Mouse (Mus musculus): Measurements from ENCODE around the gene Fbl. TPM values are rescaled to one million over a fixed set of nuclear protein-coding genes. Genes with fewer than 3 reads are reported as not detected.
A peak's percentile ranks its signal among the peaks of the same experiment; 100 is the strongest.
"Not testable (repeated sequence)": the region's sequence is repeated elsewhere in the genome, so short reads cannot be mapped to it uniquely, and the experiment has no call there.

Fbl gene
- polyA plus RNA-seq (2012; rRNA removed), result 49.5 and 52.2 TPM in 2 replicates

DNA sequence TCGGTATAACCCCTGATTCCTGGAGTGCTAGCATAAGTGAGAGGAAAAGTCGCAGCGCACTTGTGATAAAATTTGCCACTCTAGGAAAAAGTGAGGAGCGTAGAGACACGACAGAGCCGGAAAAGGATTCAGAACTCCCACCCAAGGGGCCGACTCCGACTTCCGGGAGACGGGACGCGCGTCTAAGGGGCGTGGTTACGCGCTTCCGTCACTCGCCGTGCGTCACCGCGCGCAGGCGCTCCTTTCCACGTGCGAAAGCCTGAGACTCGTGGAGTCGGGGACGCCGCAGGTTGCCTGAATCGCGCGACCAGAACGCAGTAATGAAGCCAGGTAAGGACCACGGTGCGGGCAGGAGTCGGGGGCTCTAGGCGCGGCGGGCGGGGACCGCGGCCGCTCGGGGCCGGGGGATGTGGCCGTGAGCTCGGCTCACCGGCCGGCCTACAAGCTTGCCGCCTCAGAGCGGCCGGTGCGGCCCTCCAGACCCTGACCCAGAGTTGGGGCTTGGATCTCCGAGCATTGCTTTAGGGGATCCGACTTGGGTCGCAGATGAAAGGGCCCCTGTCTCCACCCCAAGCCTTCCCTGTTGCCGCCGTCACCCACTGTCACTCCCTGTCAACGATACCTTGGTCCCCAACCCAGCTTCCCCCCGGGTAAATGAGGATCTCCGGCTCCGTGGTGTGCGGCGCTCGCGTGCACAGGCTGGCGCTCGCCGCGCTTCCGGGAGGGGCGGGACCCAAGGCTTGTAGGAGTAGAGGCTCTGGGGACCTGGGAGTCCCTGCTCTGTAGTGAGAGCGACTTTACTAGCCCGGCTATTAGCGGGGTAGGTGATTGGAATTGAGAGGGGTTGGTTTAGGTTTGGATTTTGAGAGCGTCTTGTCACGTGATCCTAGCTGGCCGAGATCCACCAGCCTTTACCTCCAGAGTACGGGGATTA is at the start of gene Fbl:
Gene Fbl (plus strand): TSS at position 222 of the 934 bp plus-strand sequence.
- peak within 1 kb of the TSS; percentile 90 for H3K27ac ChIP-seq (ENCODE audit: insufficient read depth, low read length)
- peaks cover 7% of the 10 kb centered on the region for H3K4me1 ChIP-seq (ENCODE audit: control insufficient read depth, insufficient read depth, insufficient read length)
- H3K36me3 ChIP-seq (ENCODE audit: control insufficient read depth, insufficient read depth, low read length), result no peaks in the 10 kb centered on the region
- under 1% methylated on average over 80 of the region's 80 CpGs for WGBS
- H3K27me3 ChIP-seq (ENCODE audit: control insufficient read depth, insufficient read depth, low read length), result no peaks in the 10 kb centered on the region
- TF ChIP-seq CTCF (IDR thresholded peaks at IDR 0.05; ENCODE audit: extremely low read depth, insufficient read depth, insufficient read length, insufficient replicate concordance), result no peak
- peak; percentile 68 for TF ChIP-seq POLR2A (IDR thresholded peaks at IDR 0.05; ENCODE audit: low read depth, low read length)
- peak; percentile 84 to 88 for DNase-seq (ENCODE audit: low read depth in 1 of 2, low spot score in 2 of 2)
- H3K4me3 ChIP-seq (ENCODE audit: extremely low read depth, insufficient read depth, insufficient read length), result peak within 1 kb of the TSS; percentile 90

DNA sequence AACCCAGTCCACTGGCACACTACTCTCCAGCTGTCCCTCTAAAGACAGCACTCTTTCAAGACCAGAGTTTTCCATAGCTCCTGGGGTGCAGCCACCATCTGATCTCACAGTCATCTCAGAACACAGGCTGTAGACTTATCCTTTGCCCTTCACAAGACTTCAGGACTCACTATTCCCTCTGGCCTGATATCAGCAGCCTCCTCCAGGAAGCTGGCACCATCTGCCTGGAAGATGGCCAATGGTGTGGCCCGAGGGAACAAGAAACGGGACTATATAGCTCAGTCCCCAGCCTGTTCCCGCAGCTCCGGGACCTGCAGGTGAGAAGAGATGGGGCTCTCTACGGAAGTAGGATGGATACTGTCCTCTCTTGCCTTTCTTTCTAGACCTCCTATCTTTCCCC is 40.3 kb upstream of the Fbl start, which contains the start of gene 9530053A07Rik:
Gene 9530053A07Rik (plus strand): TSS at position 301 of the 400 bp plus-strand sequence.
- no peak within 1 kb of the TSS for H3K4me3 ChIP-seq (ENCODE audit: extremely low read depth, insufficient read depth, insufficient read length)
- TF ChIP-seq POLR2A (IDR thresholded peaks at IDR 0.05; ENCODE audit: low read depth, low read length) (no peak), CTCF (IDR thresholded peaks at IDR 0.05; ENCODE audit: extremely low read depth, insufficient read depth, insufficient read length, insufficient replicate concordance) (no peak)
- 75% methylated on average over 5 of the region's 5 CpGs for WGBS
- H3K27me3 ChIP-seq (ENCODE audit: control insufficient read depth, insufficient read depth, low read length), result no peaks in the 10 kb centered on the region
- H3K27ac ChIP-seq (ENCODE audit: insufficient read depth, low read length), result no peak within 1 kb of the TSS
- no peaks in the 10 kb centered on the region for H3K4me1 ChIP-seq (ENCODE audit: control insufficient read depth, insufficient read depth, insufficient read length)
- no peak for DNase-seq (ENCODE audit: low read depth in 1 of 2, low spot score in 2 of 2)
- no peaks in the 10 kb centered on the region for H3K36me3 ChIP-seq (ENCODE audit: control insufficient read depth, insufficient read depth, low read length)

DNA sequence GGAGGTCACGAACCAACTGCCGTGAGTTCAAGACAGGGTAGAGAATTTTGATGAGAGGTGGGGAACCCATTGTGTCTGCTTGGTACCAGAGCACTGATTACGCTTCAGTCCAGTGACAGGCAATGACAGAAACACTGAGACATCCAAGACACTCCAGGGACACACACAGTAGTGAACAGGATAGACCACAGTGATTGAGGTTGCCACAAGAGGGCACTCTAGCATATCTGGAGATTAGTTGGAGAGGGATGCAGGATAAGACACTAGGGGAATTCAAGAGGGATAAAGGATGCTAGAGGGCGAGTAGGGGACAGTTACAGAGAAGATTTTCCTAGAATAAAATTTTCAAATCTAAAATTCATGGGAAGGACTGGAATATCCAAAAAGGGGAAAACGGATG is 31.9 kb upstream of the Fbl start:
- no peak for DNase-seq (ENCODE audit: low read depth in 1 of 2, low spot score in 2 of 2)
- TF ChIP-seq CTCF (IDR thresholded peaks at IDR 0.05; ENCODE audit: extremely low read depth, insufficient read depth, insufficient read length, insufficient replicate concordance), result no peak
- TF ChIP-seq POLR2A (IDR thresholded peaks at IDR 0.05; ENCODE audit: low read depth, low read length), result no peak

DNA sequence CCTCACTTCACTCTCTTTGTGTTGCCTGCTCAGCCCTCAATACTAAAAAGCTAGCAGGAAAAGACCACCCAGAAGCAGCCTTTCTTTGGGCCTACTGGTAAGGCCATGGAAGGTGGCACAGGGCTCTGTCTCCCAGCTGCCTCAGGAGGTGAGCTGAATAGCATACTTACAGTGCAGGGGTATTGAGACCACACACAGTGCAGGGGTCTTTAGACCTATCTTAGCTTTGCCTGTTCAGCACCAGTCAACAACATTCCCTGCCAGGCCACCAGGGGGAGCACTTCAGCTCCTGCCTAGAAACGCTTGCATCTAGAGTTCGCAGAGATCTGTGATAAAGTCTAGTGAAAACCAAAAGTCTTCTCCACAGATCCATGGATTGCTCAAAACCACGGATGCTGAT is 21.2 kb upstream of the Fbl start:
- WGBS, result 5% methylated on average over 3 of the region's 3 CpGs
- DNase-seq (ENCODE audit: low read depth in 1 of 2, low spot score in 2 of 2), result peak in 1 of 2 experiments; percentile 57
- Histone ChIP-seq H3K27me3 (ENCODE audit: control insufficient read depth, insufficient read depth, low read length) (no peaks in the 10 kb centered on the region), H3K27ac (ENCODE audit: insufficient read depth, low read length) (no peak overlapping the region), H3K36me3 (ENCODE audit: control insufficient read depth, insufficient read depth, low read length) (no peaks in the 10 kb centered on the region), H3K4me1 (ENCODE audit: control insufficient read depth, insufficient read depth, insufficient read length) (no peaks in the 10 kb centered on the region), H3K4me3 (ENCODE audit: extremely low read depth, insufficient read depth, insufficient read length) (no peak overlapping the region)
- no peak for TF ChIP-seq POLR2A (IDR thresholded peaks at IDR 0.05; ENCODE audit: low read depth, low read length)
- peak; percentile 85; the same call in 1 of the 2 replicates for TF ChIP-seq CTCF (IDR thresholded peaks at IDR 0.05; ENCODE audit: extremely low read depth, insufficient read depth, insufficient read length, insufficient replicate concordance)

More for the DNA sequence above, 31.9 kb upstream of the Fbl start:
- H3K27me3 ChIP-seq (ENCODE audit: control insufficient read depth, insufficient read depth, low read length), result no peaks in the 10 kb centered on the region
- 59% methylated on average over 5 of the region's 5 CpGs for WGBS
- no peaks in the 10 kb centered on the region for H3K36me3 ChIP-seq (ENCODE audit: control insufficient read depth, insufficient read depth, low read length)
- H3K4me3 ChIP-seq (ENCODE audit: extremely low read depth, insufficient read depth, insufficient read length), result no peak overlapping the region
- no peak overlapping the region for H3K27ac ChIP-seq (ENCODE audit: insufficient read depth, low read length)
- no peaks in the 10 kb centered on the region for H3K4me1 ChIP-seq (ENCODE audit: control insufficient read depth, insufficient read depth, insufficient read length)

DNA sequence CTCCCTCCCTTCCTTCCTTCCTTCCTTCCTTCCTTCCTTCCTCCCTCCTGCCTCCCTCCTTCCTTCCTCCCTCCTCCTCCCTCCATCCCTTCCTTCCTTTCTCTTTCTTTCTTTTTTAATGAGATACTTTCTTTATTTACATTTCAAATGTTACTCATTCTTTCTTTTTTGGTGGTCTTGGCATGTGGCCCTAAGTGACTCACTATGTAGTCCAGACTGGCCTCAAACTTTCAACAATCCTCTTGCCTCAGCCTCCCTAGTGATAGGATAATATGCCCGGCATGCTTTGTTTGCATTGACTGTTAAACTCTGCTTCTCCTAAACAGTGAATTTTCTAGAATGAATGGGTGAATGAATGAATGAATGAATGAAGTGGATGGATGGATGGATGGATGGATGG is 19.7 kb upstream of the Fbl start:
- Histone ChIP-seq H3K4me3 (ENCODE audit: extremely low read depth, insufficient read depth, insufficient read length) (no peak overlapping the region), H3K4me1 (ENCODE audit: control insufficient read depth, insufficient read depth, insufficient read length) (no peaks in the 10 kb centered on the region), H3K27ac (ENCODE audit: insufficient read depth, low read length) (no peak overlapping the region), H3K27me3 (ENCODE audit: control insufficient read depth, insufficient read depth, low read length) (no peaks in the 10 kb centered on the region), H3K36me3 (ENCODE audit: control insufficient read depth, insufficient read depth, low read length) (no peaks in the 10 kb centered on the region)
- 98% methylated on average over 1 of the region's 1 CpGs for WGBS
- no peak for DNase-seq (ENCODE audit: low read depth in 1 of 2, low spot score in 2 of 2)
- TF ChIP-seq CTCF (IDR thresholded peaks at IDR 0.05; ENCODE audit: extremely low read depth, insufficient read depth, insufficient read length, insufficient replicate concordance) (no peak), POLR2A (IDR thresholded peaks at IDR 0.05; ENCODE audit: low read depth, low read length) (no peak)

DNA sequence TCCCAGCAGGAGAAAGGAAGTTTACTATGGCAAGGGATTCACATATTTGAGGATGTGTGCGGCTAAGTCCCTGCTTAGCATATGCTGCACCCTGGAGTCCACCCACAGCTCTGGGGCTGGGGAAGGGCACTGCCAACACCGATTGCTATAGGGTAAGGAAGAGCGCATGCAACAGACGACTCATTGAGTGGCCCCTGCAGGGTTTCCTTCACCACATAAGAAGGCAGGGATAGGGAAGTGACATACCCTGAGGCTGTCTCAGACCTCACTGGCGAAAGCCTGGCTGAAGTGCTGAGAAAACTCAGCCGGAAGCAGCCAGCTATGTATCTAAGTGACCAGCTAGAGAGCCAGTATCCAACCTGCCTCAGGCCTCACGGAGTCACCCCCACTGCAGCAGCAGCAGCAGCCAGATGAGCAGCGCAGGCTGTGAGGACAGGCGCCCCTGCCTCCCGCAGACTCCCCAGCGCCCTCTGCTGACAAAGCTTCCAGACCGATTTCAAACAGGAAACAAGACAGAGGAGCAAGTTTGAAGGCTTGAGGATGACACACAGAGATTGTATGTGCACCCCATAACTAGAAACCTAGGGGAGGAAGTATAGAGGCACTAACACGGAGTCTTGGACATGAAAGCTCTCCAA is 17.8 kb upstream of the Fbl start:
- H3K27me3 ChIP-seq (ENCODE audit: control insufficient read depth, insufficient read depth, low read length), result no peaks in the 10 kb centered on the region
- peak in 1 of 2 experiments; percentile 35 for DNase-seq (ENCODE audit: low read depth in 1 of 2, low spot score in 2 of 2)

DNA sequence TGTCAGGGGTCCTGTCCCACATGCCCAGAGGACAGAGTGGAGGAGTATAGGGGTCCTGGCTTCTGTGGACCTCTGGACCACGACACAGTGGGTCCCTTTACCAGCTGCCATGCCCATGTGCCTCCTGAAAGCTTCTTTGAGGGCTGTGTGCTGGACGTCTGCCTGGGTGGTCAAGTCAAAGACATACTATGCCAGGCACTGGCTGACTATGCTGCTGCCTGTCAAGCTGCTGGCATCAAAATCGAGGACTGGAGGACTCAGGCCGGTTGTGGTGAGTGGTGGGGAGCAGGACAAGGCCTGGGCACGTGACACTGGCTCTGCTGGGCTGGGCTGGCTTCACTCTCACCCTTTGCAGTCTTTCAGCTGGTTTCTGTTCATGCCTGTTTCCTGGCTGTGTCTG is 15.9 kb upstream of the Fbl start:
- H3K4me3 ChIP-seq (ENCODE audit: extremely low read depth, insufficient read depth, insufficient read length); H3K27me3 ChIP-seq (ENCODE audit: control insufficient read depth, insufficient read depth, low read length); H3K27ac ChIP-seq (ENCODE audit: insufficient read depth, low read length); DNase-seq (ENCODE audit: low read depth in 1 of 2, low spot score in 2 of 2); H3K4me1 ChIP-seq (ENCODE audit: control insufficient read depth, insufficient read depth, insufficient read length); H3K36me3 ChIP-seq (ENCODE audit: control insufficient read depth, insufficient read depth, low read length): not testable (repeated sequence)
- 37% methylated on average over 5 of the region's 5 CpGs for WGBS

More for the DNA sequence above, 17.8 kb upstream of the Fbl start:
- Histone ChIP-seq H3K4me3 (ENCODE audit: extremely low read depth, insufficient read depth, insufficient read length) (no peak overlapping the region), H3K27ac (ENCODE audit: insufficient read depth, low read length) (no peak overlapping the region), H3K36me3 (ENCODE audit: control insufficient read depth, insufficient read depth, low read length) (no peaks in the 10 kb centered on the region), H3K4me1 (ENCODE audit: control insufficient read depth, insufficient read depth, insufficient read length) (no peaks in the 10 kb centered on the region)
- 11% methylated on average over 13 of the region's 13 CpGs for WGBS
- no peak for TF ChIP-seq POLR2A (IDR thresholded peaks at IDR 0.05; ENCODE audit: low read depth, low read length)
- TF ChIP-seq CTCF (IDR thresholded peaks at IDR 0.05; ENCODE audit: extremely low read depth, insufficient read depth, insufficient read length, insufficient replicate concordance), result 0 out of 2 replicates have a peak, but pooled peaks have one; percentile 16
